In the genomic region with DNA sequence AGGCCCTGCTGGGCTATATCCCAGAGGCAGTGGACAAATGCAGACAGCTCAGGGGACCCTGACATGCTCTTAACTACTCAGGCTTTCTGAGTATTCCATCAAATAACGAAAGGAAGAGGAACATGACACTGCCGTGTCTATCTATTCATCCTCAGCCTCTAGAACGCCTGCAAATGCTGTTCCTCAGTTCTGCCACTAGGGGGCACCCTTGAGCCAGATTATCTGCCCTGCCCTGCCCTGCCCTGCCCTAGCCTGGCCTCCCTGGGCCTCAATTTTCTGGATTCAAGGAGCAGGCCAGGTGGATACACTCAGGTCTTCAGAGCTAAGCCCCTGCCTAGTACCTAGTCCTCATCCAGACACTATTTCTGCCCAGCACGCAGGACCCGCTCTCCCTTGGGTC, we compare ENCODE assay signal across 9 mouse cellular contexts. TPM values are rescaled to one million over a fixed set of nuclear protein-coding genes. Genes with fewer than 3 reads are reported as not detected.
A peak's percentile ranks its signal among the peaks of the same experiment; 100 is the strongest.
DNase-seq lines count a peak whose midpoint lies in the region; ATAC-seq and TF ChIP-seq lines count a peak whose summit lies in the region.
"Had no signal": no experiment of that assay in that cellular context is flagged by ENCODE, and none has a peak within 500 bp of the region (broad histone marks: within the 10 kb centered on the region; RNA-seq: fewer than 3 reads in every experiment).

No protein-coding gene starts in this region.

- H3K27me3 ChIP-seq in forebrain, embryonic 12.5 days: no peaks in the 10 kb centered on the region
- no peaks in the 10 kb centered on the region for H3K27me3 ChIP-seq in forebrain, embryonic 14.5 days (replicated peaks; ENCODE audit: control insufficient read depth, insufficient read depth, low read length)
- H3K27me3 ChIP-seq in testis, adult 2 months (ENCODE audit: control insufficient read depth, insufficient read depth, low read length): no peaks in the 10 kb centered on the region
- no peaks in the 10 kb centered on the region for H3K27me3 ChIP-seq in intestine, embryonic 15.5 days (replicated peaks)
- H3K27me3 ChIP-seq: hindbrain, embryonic 15.5 days had no signal

- DNase-seq in forebrain, embryonic 14.5 days (ENCODE audit: low spot score): no peak
- no peak for DNase-seq in testis, postnatal 10 days (ENCODE audit: low spot score)
- DNase-seq in naive thymus-derived CD4-positive, alpha-beta T cell, adult 2 months (ENCODE audit: low read depth): peak; percentile 56
- DNase-seq in urinary bladder, postnatal 14 days (ENCODE audit: low spot score): no peak
- no peak for DNase-seq in left cerebral cortex, adult 9 months (ENCODE audit: low spot score in 2 of 2)

- H3K36me3 ChIP-seq in forebrain, embryonic 12.5 days (replicated peaks): peaks cover 59% of the 10 kb centered on the region
- peaks cover 42% of the 10 kb centered on the region for H3K36me3 ChIP-seq in forebrain, embryonic 14.5 days (ENCODE audit: control insufficient read depth, insufficient read depth, low read length)
- no peaks in the 10 kb centered on the region for H3K36me3 ChIP-seq in testis, adult 2 months (ENCODE audit: control insufficient read depth, insufficient read depth, low read length)
- H3K36me3 ChIP-seq in intestine, embryonic 15.5 days: peaks cover 12% of the 10 kb centered on the region

- no peak overlapping the region for H3K4me3 ChIP-seq in forebrain, embryonic 12.5 days (replicated peaks)
- no peak overlapping the region for H3K4me3 ChIP-seq in forebrain, embryonic 14.5 days (ENCODE audit: low read depth, low read length)
- H3K4me3 ChIP-seq in testis, adult 2 months (ENCODE audit: control insufficient read depth, low read depth, low read length): no peak overlapping the region
- H3K4me3 ChIP-seq in intestine, embryonic 15.5 days (replicated peaks): no peak overlapping the region
- H3K4me3 ChIP-seq: hindbrain, embryonic 15.5 days had no signal

- H3K9me3 ChIP-seq in forebrain, embryonic 12.5 days: no peaks in the 10 kb centered on the region
- H3K9me3 ChIP-seq in forebrain, embryonic 14.5 days (replicated peaks; ENCODE audit: control insufficient read depth, low read length): no peaks in the 10 kb centered on the region
- no peaks in the 10 kb centered on the region for H3K9me3 ChIP-seq in intestine, embryonic 15.5 days
- H3K9me3 ChIP-seq: hindbrain, embryonic 15.5 days had no signal

- peak; percentile 93 for TF ChIP-seq CTCF in testis, adult 2 months (IDR thresholded peaks at IDR 0.05; ENCODE audit: control insufficient read depth, insufficient read depth, insufficient replicate concordance, low read depth, low read length)

- no peak overlapping the region for H3K27ac ChIP-seq in forebrain, embryonic 12.5 days
- H3K27ac ChIP-seq in forebrain, embryonic 14.5 days (ENCODE audit: low read depth, low read length): no peak overlapping the region
- H3K27ac ChIP-seq in testis, adult 2 months (ENCODE audit: control insufficient read depth, insufficient read depth, low read depth, low read length): no peak overlapping the region
- H3K27ac ChIP-seq in intestine, embryonic 15.5 days: no peak overlapping the region
- H3K27ac ChIP-seq: hindbrain, embryonic 15.5 days had no signal

- no peak for TF ChIP-seq POLR2A in testis, adult 2 months (IDR thresholded peaks at IDR 0.05; ENCODE audit: control insufficient read depth, low read depth, low read length)

- 0 out of 2 replicates have a peak, but pooled peaks have one; percentile 19 for ATAC-seq in forebrain, embryonic 12.5 days (ENCODE audit: low FRiP score)
- ATAC-seq in forebrain, embryonic 14.5 days: no peak
- ATAC-seq in intestine, embryonic 15.5 days: peak; percentile 39; the same call in 1 of the 2 replicates

- H3K9ac ChIP-seq in forebrain, embryonic 12.5 days: no peak overlapping the region
- H3K9ac ChIP-seq in forebrain, embryonic 14.5 days (ENCODE audit: low read length): no peak overlapping the region
- H3K9ac ChIP-seq in intestine, embryonic 15.5 days: no peak overlapping the region
- H3K9ac ChIP-seq: hindbrain, embryonic 15.5 days had no signal

- 45% methylated on average over 5 of the region's 5 CpGs for WGBS in forebrain, embryonic 12.5 days
- 41% methylated on average over 5 of the region's 5 CpGs for WGBS in forebrain, embryonic 14.5 days
- 52% methylated on average over 5 of the region's 5 CpGs for WGBS in intestine, embryonic 15.5 days

- H3K4me1 ChIP-seq in forebrain, embryonic 12.5 days: no peaks in the 10 kb centered on the region; the same call in 1 of the 2 replicates
- 0 out of 2 replicates have a peak, but pooled peaks cover 4% of the 10 kb centered on the region for H3K4me1 ChIP-seq in forebrain, embryonic 14.5 days (ENCODE audit: control insufficient read depth, insufficient read depth, low read length)
- peaks cover 8% of the 10 kb centered on the region for H3K4me1 ChIP-seq in testis, adult 2 months (ENCODE audit: control insufficient read depth, insufficient read depth, low read length)
- H3K4me1 ChIP-seq in intestine, embryonic 15.5 days (replicated peaks): peaks cover 7% of the 10 kb centered on the region; the same call in 1 of the 2 replicates

- H3K4me2 ChIP-seq in forebrain, embryonic 12.5 days: no peak overlapping the region
- H3K4me2 ChIP-seq in forebrain, embryonic 14.5 days (ENCODE audit: low read length): no peak overlapping the region
- H3K4me2 ChIP-seq in intestine, embryonic 15.5 days (replicated peaks): no peak overlapping the region
- H3K4me2 ChIP-seq: hindbrain, embryonic 15.5 days had no signal

RNA-seq across cellular contexts. Expression of a gene that starts 24.9 kb away (rescaled TPM):
- 28.0 and 28.1 TPM in 2 replicates for polyA plus RNA-seq in forebrain, embryonic 12.5 days (2016; fragmentation: Nextera tagmentation; extraction: Ambion mirVana)
- polyA plus RNA-seq in forebrain, embryonic 14.5 days (2014; fragmentation: Nextera tagmentation; extraction: Ambion mirVana): 24.6 and 35.8 TPM in 2 replicates
- 1.1 and 1.2 TPM in 2 replicates for polyA plus RNA-seq in testis, adult 2 months (2012; rRNA removed)
- polyA plus RNA-seq in intestine, embryonic 15.5 days (2015; fragmentation: Nextera tagmentation; extraction: Ambion mirVana): 13.9 and 15.3 TPM in 2 replicates

RNA-seq across cellular contexts. Expression of a gene that starts 24.9 kb away (rescaled TPM):
- 20.7 TPM in 2 replicates for polyA plus RNA-seq in forebrain, embryonic 12.5 days (2016; fragmentation: Nextera tagmentation; extraction: Ambion mirVana)
- 11.0 and 12.5 TPM in 2 replicates for polyA plus RNA-seq in forebrain, embryonic 14.5 days (2014; fragmentation: Nextera tagmentation; extraction: Ambion mirVana)
- polyA plus RNA-seq in testis, adult 2 months (2012; rRNA removed): 73.2 and 78.5 TPM in 2 replicates
- polyA plus RNA-seq in intestine, embryonic 15.5 days (2015; fragmentation: Nextera tagmentation; extraction: Ambion mirVana): 2.5 and 2.6 TPM in 2 replicates
